Mouse (Mus musculus): ENCODE results near the gene Loxl1. TPM values are rescaled to one million over a fixed set of nuclear protein-coding genes. Genes with fewer than 3 reads are reported as not detected.

The Loxl1 gene
- polyA plus RNA-seq (2016; fragmentation: Nextera tagmentation; extraction: Ambion mirVana), result 9.1 and 10.9 TPM in 2 replicates

DNA sequence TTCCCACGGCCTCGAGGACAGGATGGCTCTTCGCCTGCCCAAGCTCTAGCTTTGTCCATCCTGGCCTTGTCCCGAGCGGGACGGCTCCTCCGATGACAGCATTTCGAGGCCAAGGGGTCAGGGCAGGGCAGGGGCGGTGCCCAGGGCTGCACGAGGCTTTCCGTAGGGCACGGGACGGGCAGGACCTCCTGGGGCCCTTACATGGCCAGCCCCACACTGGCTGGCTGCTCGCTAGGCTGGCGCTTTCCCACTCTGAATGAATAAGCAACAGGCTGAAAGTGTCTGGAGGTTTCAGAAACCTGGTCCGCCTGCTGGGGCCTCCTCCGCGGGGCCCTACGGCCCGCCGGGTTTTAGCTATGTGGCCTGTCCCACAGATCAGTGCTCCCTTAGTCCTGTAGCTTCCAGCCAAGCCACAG, at the start of gene Loxl1:
Gene Loxl1, minus strand, starts transcription at position 243 of the 416 bp plus-strand sequence.
- under 1% methylated on average over 21 of the region's 21 CpGs for WGBS

DNA sequence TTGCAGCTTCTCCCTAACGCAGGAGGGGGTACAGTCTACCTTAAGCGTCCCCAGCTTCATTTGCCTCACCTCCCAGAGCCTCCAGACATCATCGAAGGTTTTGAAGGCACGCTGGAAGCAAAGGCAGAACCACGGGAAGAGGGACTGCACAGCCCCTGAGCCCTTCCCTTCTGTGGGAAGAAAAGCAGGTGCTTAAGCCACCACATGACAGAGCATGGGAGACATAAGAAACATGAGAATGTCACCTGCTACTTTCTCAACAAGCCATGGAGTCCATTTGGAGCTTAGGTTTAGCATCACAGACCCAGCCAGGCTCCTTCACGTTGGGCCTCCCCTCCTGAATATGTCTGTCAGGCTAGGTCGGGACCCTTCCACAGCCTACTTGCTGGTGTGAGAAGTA, 49.0 kb upstream of the Loxl1 start:
- Histone ChIP-seq H3K9me3 (no peaks in the 10 kb centered on the region), H3K36me3 (replicated peaks) (no peaks in the 10 kb centered on the region), H3K4me3 (replicated peaks) (no peak overlapping the region), H3K27ac (no peak overlapping the region), H3K9ac (no peak overlapping the region), H3K4me1 (no peaks in the 10 kb centered on the region), H3K4me2 (no peak overlapping the region), H3K27me3 (no peaks in the 10 kb centered on the region)
- ATAC-seq (ENCODE audit: low FRiP score), result no peak
- WGBS, result 87% methylated on average over 7 of the region's 7 CpGs

More for the DNA sequence above, at the start of gene Loxl1:
- peak; percentile 48; the same call in 1 of the 2 replicates for ATAC-seq (ENCODE audit: low FRiP score)
- H3K4me2 ChIP-seq, result peak within 1 kb of the TSS; percentile 57
- no peaks in the 10 kb centered on the region for H3K36me3 ChIP-seq (replicated peaks)
- H3K27me3 ChIP-seq, result peaks cover 41% of the 10 kb centered on the region
- H3K4me1 ChIP-seq, result peaks cover 53% of the 10 kb centered on the region
- no peaks in the 10 kb centered on the region for H3K9me3 ChIP-seq
- peak within 1 kb of the TSS; percentile 40 for H3K4me3 ChIP-seq (replicated peaks)
- H3K27ac ChIP-seq, result peak within 1 kb of the TSS; percentile 50; the same call in 1 of the 2 replicates
- H3K9ac ChIP-seq, result peak within 1 kb of the TSS; percentile 50

DNA sequence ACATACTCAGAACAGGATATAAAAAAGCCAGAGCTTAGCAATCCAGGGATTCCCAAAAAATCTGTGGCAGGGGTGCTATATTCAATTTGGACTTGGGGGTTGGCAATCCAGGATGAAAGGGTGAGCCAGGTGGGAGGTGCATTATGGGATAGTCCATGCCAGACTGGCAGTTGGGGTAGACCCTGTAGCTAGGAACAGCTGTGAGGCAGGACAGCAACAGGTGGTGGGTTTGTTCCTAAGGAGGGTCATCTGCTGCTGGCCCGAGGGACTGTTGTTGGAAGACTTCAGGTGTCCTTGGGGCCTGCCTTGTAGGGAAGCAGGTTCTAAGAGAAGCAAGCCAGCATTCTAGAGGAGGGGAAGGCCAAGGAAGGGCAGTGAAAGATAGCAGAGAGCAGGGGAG, 48.4 kb upstream of the Loxl1 start:
- H3K9me3 ChIP-seq, result no peaks in the 10 kb centered on the region
- no peak overlapping the region for H3K4me2 ChIP-seq
- no peak overlapping the region for H3K4me3 ChIP-seq (replicated peaks)
- no peak overlapping the region for H3K9ac ChIP-seq
- 89% methylated on average over 1 of the region's 1 CpGs for WGBS
- H3K27me3 ChIP-seq, result no peaks in the 10 kb centered on the region
- ATAC-seq (ENCODE audit: low FRiP score), result no peak
- H3K4me1 ChIP-seq, result no peaks in the 10 kb centered on the region
- no peaks in the 10 kb centered on the region for H3K36me3 ChIP-seq (replicated peaks)
- no peak overlapping the region for H3K27ac ChIP-seq

DNA sequence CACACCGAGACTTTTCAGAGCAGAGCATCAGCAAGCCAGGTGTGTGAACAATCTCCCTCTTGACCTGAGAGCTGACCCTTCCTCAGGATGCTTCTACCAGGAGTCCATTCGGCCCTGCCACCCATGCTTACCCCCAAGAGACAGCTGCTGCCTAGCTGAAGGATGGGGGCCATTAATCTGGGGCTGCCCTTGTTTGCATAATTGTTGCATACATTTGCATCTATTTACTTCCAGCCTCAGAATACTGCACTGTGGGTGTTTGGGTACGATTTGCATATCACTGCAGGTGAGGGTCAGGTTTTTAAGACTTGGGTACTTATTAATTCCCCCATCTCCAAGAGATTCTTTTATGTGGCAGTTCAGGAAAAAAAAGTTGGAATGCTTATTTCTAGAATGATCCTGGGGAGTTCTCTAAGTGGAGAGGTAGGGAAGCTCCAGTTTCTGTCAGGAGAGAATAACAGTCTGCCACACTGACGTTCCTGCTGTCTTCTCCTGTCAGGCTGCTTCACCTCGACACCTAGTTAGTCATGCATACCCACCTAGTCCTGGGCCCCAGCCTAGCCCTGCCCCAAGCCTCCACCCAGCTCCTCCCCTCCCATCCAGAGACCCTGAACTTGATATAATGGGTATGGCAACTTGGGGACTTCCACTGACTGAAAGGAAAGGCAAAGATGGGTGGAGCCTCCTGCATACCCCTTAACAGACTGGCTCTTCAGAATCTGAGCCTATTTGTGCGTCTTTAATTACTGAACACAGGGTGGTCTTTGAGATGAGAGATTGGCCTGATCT, 42.5 kb upstream of the Loxl1 start:
- ATAC-seq (ENCODE audit: low FRiP score), result peak; percentile 79
- no peaks in the 10 kb centered on the region for H3K27me3 ChIP-seq
- H3K4me2 ChIP-seq, result peak overlapping the region; percentile 15; the same call in 1 of the 2 replicates
- H3K4me1 ChIP-seq, result peaks cover 18% of the 10 kb centered on the region
- peak overlapping the region; percentile 78 for H3K27ac ChIP-seq
- no peak overlapping the region for H3K9ac ChIP-seq
- WGBS, result 20% methylated on average over 6 of the region's 6 CpGs
- no peaks in the 10 kb centered on the region for H3K9me3 ChIP-seq
- no peak overlapping the region for H3K4me3 ChIP-seq (replicated peaks)
- no peaks in the 10 kb centered on the region for H3K36me3 ChIP-seq (replicated peaks)

DNA sequence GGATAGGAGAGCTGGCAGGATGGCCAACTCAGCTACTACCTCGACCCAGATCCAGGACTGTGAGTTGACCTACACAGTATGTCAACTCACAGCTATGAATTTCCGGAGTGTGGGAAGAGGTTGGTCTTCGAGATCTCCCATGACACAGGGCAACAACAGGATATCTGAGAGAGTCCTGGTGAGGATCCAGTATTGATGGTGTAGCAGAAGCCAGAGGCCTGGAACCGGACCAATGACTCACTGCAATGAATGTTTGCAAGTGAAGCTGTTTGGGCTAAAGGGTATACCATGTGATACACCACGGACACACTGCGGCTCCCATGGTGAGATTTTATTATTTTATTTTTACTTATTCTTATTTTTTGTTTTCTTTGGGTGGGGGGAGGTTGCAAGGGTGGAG, 41.7 kb upstream of the Loxl1 start:
- no peaks in the 10 kb centered on the region for H3K36me3 ChIP-seq (replicated peaks)
- H3K4me2 ChIP-seq, result no peak overlapping the region
- H3K9me3 ChIP-seq, result no peaks in the 10 kb centered on the region
- ATAC-seq (ENCODE audit: low FRiP score), result no peak
- 89% methylated on average over 6 of the region's 6 CpGs for WGBS
- H3K27me3 ChIP-seq, result no peaks in the 10 kb centered on the region
- no peak overlapping the region for H3K4me3 ChIP-seq (replicated peaks)
- no peak overlapping the region for H3K27ac ChIP-seq
- H3K9ac ChIP-seq, result no peak overlapping the region
- H3K4me1 ChIP-seq, result peaks cover 18% of the 10 kb centered on the region

DNA sequence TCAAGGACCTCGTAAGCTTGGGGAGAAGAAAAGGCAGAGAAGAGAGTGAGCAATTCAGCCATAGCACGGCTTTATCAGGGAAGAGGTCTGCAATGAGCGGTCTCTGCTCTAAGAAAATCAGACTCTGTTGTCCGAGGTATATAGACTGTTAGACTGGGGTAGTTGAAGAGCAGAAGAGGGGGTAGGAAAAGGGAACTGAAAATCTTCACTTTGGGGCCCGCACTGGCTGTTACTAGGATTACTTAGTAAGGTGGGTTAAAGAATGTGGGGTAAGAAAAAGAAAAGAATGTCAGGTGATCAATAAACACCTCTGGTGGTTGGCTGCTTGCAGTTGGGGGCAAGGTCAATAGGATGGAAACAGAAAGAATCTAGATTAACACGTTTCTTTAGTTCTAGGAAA, 40.2 kb upstream of the Loxl1 start:
- H3K4me1 ChIP-seq, result peaks cover 18% of the 10 kb centered on the region
- no peaks in the 10 kb centered on the region for H3K9me3 ChIP-seq
- H3K4me2 ChIP-seq, result no peak overlapping the region
- H3K9ac ChIP-seq, result no peak overlapping the region
- H3K36me3 ChIP-seq (replicated peaks), result no peaks in the 10 kb centered on the region
- H3K27me3 ChIP-seq, result no peaks in the 10 kb centered on the region
- no peak overlapping the region for H3K27ac ChIP-seq
- ATAC-seq (ENCODE audit: low FRiP score), result no peak
- 94% methylated on average over 6 of the region's 6 CpGs for WGBS
- no peak overlapping the region for H3K4me3 ChIP-seq (replicated peaks)

DNA sequence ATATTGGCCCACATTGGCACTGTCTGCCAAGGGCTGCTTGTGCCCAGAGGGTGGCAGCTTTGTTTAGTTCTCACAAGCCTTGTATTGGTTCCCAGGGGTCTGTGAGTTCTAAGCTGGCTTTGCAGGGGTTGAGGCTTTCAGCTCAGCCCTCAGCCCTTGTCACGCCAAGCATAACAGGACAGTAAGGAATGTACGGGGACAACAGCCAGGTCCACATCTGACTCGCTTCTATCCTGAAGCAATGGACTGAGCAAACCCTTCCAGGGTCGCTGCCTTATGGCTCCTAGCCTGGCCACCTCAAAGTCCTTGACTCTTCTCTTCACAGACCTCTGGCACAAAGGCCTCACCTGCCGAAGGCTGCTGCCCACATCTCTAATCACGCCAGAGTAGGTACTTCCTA, 34.8 kb upstream of the Loxl1 start:
- H3K4me2 ChIP-seq, result no peak overlapping the region
- ATAC-seq (ENCODE audit: low FRiP score), result no peak
- WGBS, result 87% methylated on average over 6 of the region's 6 CpGs

DNA sequence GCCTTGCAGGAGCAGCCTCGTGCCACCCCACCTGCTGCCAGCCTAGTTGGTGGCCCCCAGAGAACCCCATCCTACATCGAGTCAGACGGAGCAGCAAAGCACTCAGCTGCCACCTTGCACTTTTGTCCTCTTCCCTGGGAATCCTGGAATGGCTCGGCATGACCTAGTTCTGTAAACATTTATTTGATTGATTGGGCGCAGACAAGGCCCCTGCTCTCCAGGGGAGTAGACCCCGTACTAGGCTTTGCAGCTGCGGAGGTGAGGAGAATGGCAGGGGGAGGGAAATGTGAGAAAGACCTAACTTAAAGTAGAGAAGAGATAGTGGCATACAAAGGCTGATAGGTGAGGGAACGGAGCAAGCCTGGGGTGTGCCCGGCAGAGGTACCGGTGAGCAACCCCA, 33.5 kb upstream of the Loxl1 start:
- Histone ChIP-seq H3K27ac (no peak overlapping the region), H3K4me1 (peaks cover 5% of the 10 kb centered on the region; the same call in 1 of the 2 replicates), H3K36me3 (replicated peaks) (no peaks in the 10 kb centered on the region), H3K4me2 (no peak overlapping the region), H3K9ac (no peak overlapping the region), H3K9me3 (no peaks in the 10 kb centered on the region), H3K27me3 (no peaks in the 10 kb centered on the region), H3K4me3 (replicated peaks) (no peak overlapping the region)
- ATAC-seq (ENCODE audit: low FRiP score), result no peak
- WGBS, result 61% methylated on average over 10 of the region's 10 CpGs

More for the DNA sequence above, 34.8 kb upstream of the Loxl1 start:
- Histone ChIP-seq H3K4me1 (peaks cover 5% of the 10 kb centered on the region; the same call in 1 of the 2 replicates), H3K9me3 (no peaks in the 10 kb centered on the region), H3K9ac (no peak overlapping the region), H3K4me3 (replicated peaks) (no peak overlapping the region), H3K36me3 (replicated peaks) (no peaks in the 10 kb centered on the region), H3K27me3 (no peaks in the 10 kb centered on the region), H3K27ac (no peak overlapping the region)

DNA sequence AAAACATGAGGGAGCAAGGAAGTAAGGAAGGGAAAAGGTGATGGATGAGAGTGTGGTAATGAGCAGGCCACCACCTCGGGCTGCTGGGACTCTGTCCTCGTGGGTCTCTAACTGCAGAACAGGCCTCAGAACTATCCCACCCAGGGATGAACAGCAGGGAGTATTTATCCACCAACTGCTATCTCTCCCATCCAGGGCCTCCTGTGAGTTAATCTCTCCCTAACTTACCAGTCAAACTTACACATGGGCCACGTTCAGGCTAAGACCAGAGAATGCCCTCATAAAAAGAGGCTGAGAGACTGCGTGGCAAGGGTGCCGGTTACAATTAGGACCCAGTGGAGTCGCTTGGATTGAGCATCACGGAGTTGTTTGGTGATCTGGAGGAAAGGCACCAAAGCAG, 33.0 kb upstream of the Loxl1 start:
- Histone ChIP-seq H3K27ac (no peak overlapping the region), H3K27me3 (no peaks in the 10 kb centered on the region), H3K9me3 (no peaks in the 10 kb centered on the region), H3K9ac (no peak overlapping the region), H3K4me2 (no peak overlapping the region), H3K4me3 (replicated peaks) (no peak overlapping the region), H3K4me1 (peaks cover 5% of the 10 kb centered on the region; the same call in 1 of the 2 replicates), H3K36me3 (replicated peaks) (no peaks in the 10 kb centered on the region)
- no peak for ATAC-seq (ENCODE audit: low FRiP score)
- WGBS, result 76% methylated on average over 7 of the region's 7 CpGs

DNA sequence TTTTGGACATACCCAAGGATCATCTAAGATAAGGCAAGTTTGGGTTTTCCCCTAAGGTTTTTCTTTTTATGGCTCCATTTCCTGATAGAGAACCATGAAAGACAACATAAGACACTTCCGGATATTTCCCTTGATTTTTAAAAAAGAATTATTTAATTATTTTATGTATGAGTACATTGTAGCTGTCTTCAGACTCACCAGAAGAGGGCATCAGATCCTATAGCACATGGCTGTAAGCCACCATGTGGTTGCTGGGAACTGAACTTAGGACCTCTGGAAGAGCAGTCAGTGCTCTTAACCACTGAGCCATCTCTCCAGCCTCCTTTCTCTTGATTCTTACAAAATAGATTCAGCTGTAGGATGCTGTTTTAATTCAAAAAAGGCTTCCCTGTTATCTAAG, 28.8 kb upstream of the Loxl1 start:
- WGBS, result 90% methylated on average over 1 of the region's 1 CpGs

DNA sequence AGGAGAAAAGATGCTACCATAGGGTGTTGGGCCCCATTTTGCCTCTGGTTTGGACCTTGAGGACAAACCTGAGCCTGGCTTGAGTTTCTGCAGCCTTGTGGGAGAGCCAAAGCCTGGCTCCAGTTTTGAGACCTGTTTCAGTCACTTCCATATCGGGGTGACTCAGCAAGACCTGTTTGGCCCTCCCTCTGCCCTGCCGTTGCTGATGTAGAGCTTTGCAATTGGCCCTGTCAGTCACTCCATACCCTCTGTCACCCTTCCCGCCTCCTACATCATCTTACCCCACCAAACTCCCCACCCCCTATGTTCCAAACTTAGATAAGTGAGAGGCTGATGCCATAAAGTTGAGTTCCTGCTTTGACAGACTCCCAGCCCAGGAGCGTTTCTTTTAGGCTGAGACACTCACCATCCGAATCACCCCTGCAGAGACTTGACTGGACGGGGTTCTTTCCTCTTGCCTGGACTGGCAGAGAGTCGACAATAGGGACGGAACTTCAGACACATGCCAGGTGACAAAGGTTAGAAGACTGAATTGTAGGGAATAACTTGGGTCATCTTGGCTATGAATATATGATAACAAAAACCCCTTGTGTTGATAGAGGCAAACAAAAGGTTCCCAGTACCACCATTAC, 23.8 kb upstream of the Loxl1 start:
- no peak overlapping the region for H3K4me2 ChIP-seq
- no peaks in the 10 kb centered on the region for H3K27me3 ChIP-seq
- WGBS, result 74% methylated on average over 8 of the region's 8 CpGs
- no peak overlapping the region for H3K4me3 ChIP-seq (replicated peaks)
- H3K4me1 ChIP-seq, result no peaks in the 10 kb centered on the region
- no peak for ATAC-seq (ENCODE audit: low FRiP score)
- H3K36me3 ChIP-seq (replicated peaks), result no peaks in the 10 kb centered on the region
- no peaks in the 10 kb centered on the region for H3K9me3 ChIP-seq
- H3K27ac ChIP-seq, result no peak overlapping the region
- no peak overlapping the region for H3K9ac ChIP-seq

More for the DNA sequence above, 28.8 kb upstream of the Loxl1 start:
- no peak for ATAC-seq (ENCODE audit: low FRiP score)
- H3K4me3 ChIP-seq (replicated peaks), result no peak overlapping the region
- H3K4me2 ChIP-seq, result no peak overlapping the region
- H3K9me3 ChIP-seq, result no peaks in the 10 kb centered on the region
- no peak overlapping the region for H3K27ac ChIP-seq
- H3K9ac ChIP-seq, result no peak overlapping the region
- H3K4me1 ChIP-seq, result peaks cover 5% of the 10 kb centered on the region; the same call in 1 of the 2 replicates
- H3K27me3 ChIP-seq, result no peaks in the 10 kb centered on the region
- no peaks in the 10 kb centered on the region for H3K36me3 ChIP-seq (replicated peaks)

DNA sequence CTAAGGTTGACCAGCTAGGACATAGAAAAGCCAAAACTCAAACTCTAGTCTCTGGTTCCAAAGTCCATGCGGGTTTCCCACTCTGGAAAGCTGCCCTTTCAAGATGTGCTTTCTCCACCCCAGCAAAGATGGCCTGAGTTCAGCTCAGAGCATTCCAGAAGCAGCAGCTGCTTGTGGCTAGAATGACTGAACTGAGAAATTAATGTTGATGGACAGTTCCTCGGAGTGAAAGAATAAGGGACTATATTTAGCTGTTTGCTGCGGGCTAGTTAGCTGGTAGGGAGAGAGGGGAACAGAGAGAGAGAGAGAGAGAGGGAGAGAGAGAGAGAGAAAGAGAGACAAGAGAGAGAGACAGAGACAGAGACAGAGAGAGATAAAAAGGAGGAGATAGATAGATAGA, 18.3 kb upstream of the Loxl1 start:
- no peaks in the 10 kb centered on the region for H3K9me3 ChIP-seq
- H3K36me3 ChIP-seq (replicated peaks), result no peaks in the 10 kb centered on the region
- WGBS, result 80% methylated on average over 3 of the region's 3 CpGs
- H3K27me3 ChIP-seq, result no peaks in the 10 kb centered on the region
- no peak for ATAC-seq (ENCODE audit: low FRiP score)
- H3K27ac ChIP-seq, result no peak overlapping the region
- H3K4me3 ChIP-seq (replicated peaks), result no peak overlapping the region
- H3K4me1 ChIP-seq, result peaks cover 11% of the 10 kb centered on the region
- H3K4me2 ChIP-seq, result no peak overlapping the region
- H3K9ac ChIP-seq, result no peak overlapping the region

All from forebrain, embryonic 12.5 days (tissue).